Mouse (Mus musculus) embryonic facial prominence, embryonic 15.5 days (tissue): Measurements from ENCODE around the gene Terb2. TPM values are rescaled to one million over a fixed set of nuclear protein-coding genes. Genes with fewer than 3 reads are reported as not detected.

Source experiments
- ATAC-seq: fragments of 200-750 bp; cut with Nextera tagmentation; 2 replicates; pipeline ENCODE4 v1.8.0; 2017; ENCODE audit warnings: low read depth, moderate TSS enrichment; ENCODE audit not compliant: insufficient number of reproducible peaks, low FRiP score, low TSS enrichment
- H3K27ac ChIP-seq: fragments of 300-500 bp; sonication (generic); replicated peaks from 2 replicates; pipeline ENCODE4 v1.5.1; 2015; ENCODE audit warnings: mild to moderate bottlenecking, inconsistent platforms
- H3K27me3 ChIP-seq: fragments of 300-500 bp; sonication (generic); 2 replicates; pipeline ENCODE4 v1.6.1; 2015; ENCODE audit warnings: inconsistent platforms
- H3K36me3 ChIP-seq: fragments of 300-500 bp; sonication (generic); 2 replicates; pipeline ENCODE4 v1.6.1; 2015; ENCODE audit warnings: mild to moderate bottlenecking, inconsistent platforms
- H3K4me1 ChIP-seq: fragments of 300-500 bp; sonication (generic); 2 replicates; pipeline ENCODE4 v1.6.1; 2015; ENCODE audit warnings: inconsistent platforms
- H3K4me2 ChIP-seq: fragments of 300-500 bp; sonication (generic); replicated peaks from 2 replicates; pipeline ENCODE4 v1.6.1; 2015; ENCODE audit warnings: mild to moderate bottlenecking, inconsistent platforms
- H3K4me3 ChIP-seq: fragments of 300-500 bp; sonication (generic); replicated peaks from 2 replicates; pipeline ENCODE4 v1.5.1; 2015; ENCODE audit warnings: mild to moderate bottlenecking, inconsistent platforms
- H3K9ac ChIP-seq: fragments of 300-500 bp; sonication (generic); 2 replicates; pipeline ENCODE4 v1.6.1; 2015; ENCODE audit warnings: inconsistent platforms
- H3K9me3 ChIP-seq: fragments of 300-500 bp; sonication (generic); replicated peaks from 2 replicates; pipeline ENCODE4 v1.6.1; 2016; ENCODE audit warnings: inconsistent platforms
- WGBS: fragments of 180-500 bp; shearing (Covaris S2); methylation state at CpG from one replicate; pipeline ENCODE4 v1.1.7; 2015; 5-methylcytosine and 5-hydroxymethylcytosine counted together
- polyA plus RNA-seq: library from polyadenylated mRNA; unstranded; fragments of >200 nt; fragmentation: Nextera tagmentation; extraction: Ambion mirVana; gene quantifications from 2 replicates; pipeline ENCODE4 v1.2.1, GENCODE M21; 2015

Terb2 gene
- polyA plus RNA-seq, 1 experiment from 2014 or later = not detected

- no peak overlapping the region for H3K27ac ChIP-seq
- WGBS = 92% methylated on average over 1 of the region's 1 CpGs
- H3K27me3 ChIP-seq = no peaks in the 10 kb centered on the region
- H3K4me3 ChIP-seq = no peak overlapping the region
- no peak overlapping the region for H3K9ac ChIP-seq
- H3K4me2 ChIP-seq = no peak overlapping the region
- no peaks in the 10 kb centered on the region for H3K36me3 ChIP-seq
- peaks cover 9% of the 10 kb centered on the region for H3K4me1 ChIP-seq
- no peak for ATAC-seq
- H3K9me3 ChIP-seq = no peaks in the 10 kb centered on the region
These were observed 34.9 kb upstream of the Terb2 start for GRCm38 (mm10) chr2:122151221-122151620.

GRCm38 (mm10) chr2:122152850-122153249 lies 33.2 kb upstream of the Terb2 start:
- ATAC-seq = no peak
- H3K27me3 ChIP-seq = no peaks in the 10 kb centered on the region
- WGBS = 79% methylated on average over 3 of the region's 3 CpGs
- H3K9me3 ChIP-seq = no peaks in the 10 kb centered on the region
- peaks cover 6% of the 10 kb centered on the region; the same call in 1 of the 2 replicates for H3K4me1 ChIP-seq
- H3K36me3 ChIP-seq = no peaks in the 10 kb centered on the region
- no peak overlapping the region for H3K4me2 ChIP-seq
- H3K27ac ChIP-seq = no peak overlapping the region
- no peak overlapping the region for H3K9ac ChIP-seq
- no peak overlapping the region for H3K4me3 ChIP-seq

- no peak for ATAC-seq
- no peaks in the 10 kb centered on the region for H3K36me3 ChIP-seq
- H3K4me3 ChIP-seq = no peak overlapping the region
- no peak overlapping the region for H3K4me2 ChIP-seq
- no peak overlapping the region for H3K9ac ChIP-seq
- peaks cover 10% of the 10 kb centered on the region for H3K4me1 ChIP-seq
- H3K27ac ChIP-seq = no peak overlapping the region
- WGBS = 78% methylated on average over 7 of the region's 7 CpGs
- no peaks in the 10 kb centered on the region for H3K9me3 ChIP-seq
- H3K27me3 ChIP-seq = no peaks in the 10 kb centered on the region
These were observed 32.2 kb upstream of the Terb2 start for GRCm38 (mm10) chr2:122153681-122154365.

- no peak overlapping the region for H3K4me3 ChIP-seq
- WGBS = 90% methylated on average over 2 of the region's 2 CpGs
These were observed 31.6 kb upstream of the Terb2 start for GRCm38 (mm10) chr2:122154479-122154878.

GRCm38 (mm10) chr2:122155292-122155691 lies 30.8 kb upstream of the Terb2 start:
- H3K36me3 ChIP-seq = no peaks in the 10 kb centered on the region
- no peak overlapping the region for H3K27ac ChIP-seq
- no peak overlapping the region for H3K9ac ChIP-seq
- H3K4me1 ChIP-seq = peaks cover 12% of the 10 kb centered on the region
- H3K27me3 ChIP-seq = no peaks in the 10 kb centered on the region
- no peak for ATAC-seq
- no peak overlapping the region for H3K4me2 ChIP-seq
- 78% methylated on average over 2 of the region's 2 CpGs for WGBS
- H3K4me3 ChIP-seq = no peak overlapping the region
- H3K9me3 ChIP-seq = no peaks in the 10 kb centered on the region

More at GRCm38 (mm10) chr2:122154479-122154878, 31.6 kb upstream of the Terb2 start:
- peaks cover 12% of the 10 kb centered on the region for H3K4me1 ChIP-seq
- no peaks in the 10 kb centered on the region for H3K27me3 ChIP-seq
- H3K36me3 ChIP-seq = no peaks in the 10 kb centered on the region
- no peaks in the 10 kb centered on the region for H3K9me3 ChIP-seq
- H3K9ac ChIP-seq = no peak overlapping the region
- H3K4me2 ChIP-seq = no peak overlapping the region
- no peak for ATAC-seq
- H3K27ac ChIP-seq = no peak overlapping the region

GRCm38 (mm10) chr2:122156051-122156700 lies 29.9 kb upstream of the Terb2 start:
- no peaks in the 10 kb centered on the region for H3K9me3 ChIP-seq
- H3K4me1 ChIP-seq = peaks cover 12% of the 10 kb centered on the region

GRCm38 (mm10) chr2:122157561-122157960 lies 28.5 kb upstream of the Terb2 start:
- no peaks in the 10 kb centered on the region for H3K27me3 ChIP-seq
- H3K27ac ChIP-seq = no peak overlapping the region
- H3K9ac ChIP-seq = no peak overlapping the region
- H3K4me2 ChIP-seq = no peak overlapping the region
- H3K4me1 ChIP-seq = peaks cover 16% of the 10 kb centered on the region
- ATAC-seq = no peak
- no peaks in the 10 kb centered on the region for H3K9me3 ChIP-seq
- H3K4me3 ChIP-seq = no peak overlapping the region
- no peaks in the 10 kb centered on the region for H3K36me3 ChIP-seq

More at GRCm38 (mm10) chr2:122156051-122156700, 29.9 kb upstream of the Terb2 start:
- Histone ChIP-seq H3K9ac (no peak overlapping the region), H3K27ac (no peak overlapping the region), H3K4me3 (no peak overlapping the region), H3K27me3 (no peaks in the 10 kb centered on the region), H3K36me3 (no peaks in the 10 kb centered on the region), H3K4me2 (no peak overlapping the region)
- 86% methylated on average over 4 of the region's 4 CpGs for WGBS
- ATAC-seq = no peak

GRCm38 (mm10) chr2:122158362-122158802 lies 27.7 kb upstream of the Terb2 start:
- H3K9me3 ChIP-seq = no peaks in the 10 kb centered on the region
- H3K9ac ChIP-seq = no peak overlapping the region
- H3K4me3 ChIP-seq = no peak overlapping the region
- 28% methylated on average over 6 of the region's 6 CpGs for WGBS
- H3K36me3 ChIP-seq = no peaks in the 10 kb centered on the region
- H3K27ac ChIP-seq = peak overlapping the region; percentile 44
- peaks cover 16% of the 10 kb centered on the region for H3K4me1 ChIP-seq
- peak; percentile 50; the same call in 1 of the 2 replicates for ATAC-seq
- H3K27me3 ChIP-seq = no peaks in the 10 kb centered on the region
- H3K4me2 ChIP-seq = no peak overlapping the region

GRCm38 (mm10) chr2:122159667-122160066 lies 26.4 kb upstream of the Terb2 start:
- no peak overlapping the region for H3K27ac ChIP-seq
- no peaks in the 10 kb centered on the region for H3K9me3 ChIP-seq
- H3K4me2 ChIP-seq = no peak overlapping the region
- no peaks in the 10 kb centered on the region for H3K27me3 ChIP-seq
- ATAC-seq = no peak
- no peak overlapping the region for H3K4me3 ChIP-seq
- H3K36me3 ChIP-seq = no peaks in the 10 kb centered on the region
- 64% methylated on average over 6 of the region's 6 CpGs for WGBS
- H3K4me1 ChIP-seq = peaks cover 16% of the 10 kb centered on the region
- H3K9ac ChIP-seq = no peak overlapping the region

GRCm38 (mm10) chr2:122160680-122161079 lies 25.4 kb upstream of the Terb2 start, which contains the start of gene Trim69:
TSS of gene Trim69 (plus strand) at chr2:122160700.
- WGBS = 37% methylated on average over 2 of the region's 2 CpGs
- Histone ChIP-seq H3K9ac (no peak within 1 kb of the TSS), H3K27ac (no peak within 1 kb of the TSS), H3K4me3 (no peak within 1 kb of the TSS), H3K9me3 (no peaks in the 10 kb centered on the region), H3K4me2 (no peak within 1 kb of the TSS), H3K4me1 (peaks cover 16% of the 10 kb centered on the region), H3K27me3 (no peaks in the 10 kb centered on the region), H3K36me3 (no peaks in the 10 kb centered on the region)
- no peak for ATAC-seq

GRCm38 (mm10) chr2:122161542-122161941 lies 24.5 kb upstream of the Terb2 start:
- H3K4me1 ChIP-seq = peaks cover 16% of the 10 kb centered on the region
- no peaks in the 10 kb centered on the region for H3K9me3 ChIP-seq
- no peaks in the 10 kb centered on the region for H3K27me3 ChIP-seq
- H3K4me2 ChIP-seq = no peak overlapping the region
- 42% methylated on average over 4 of the region's 4 CpGs for WGBS
- no peak overlapping the region for H3K27ac ChIP-seq
- no peak overlapping the region for H3K4me3 ChIP-seq
- no peaks in the 10 kb centered on the region for H3K36me3 ChIP-seq
- no peak overlapping the region for H3K9ac ChIP-seq
- ATAC-seq = no peak
